Mouse (Mus musculus) hindbrain, embryonic 12.5 days (tissue): ENCODE measurements around the gene Rgs6. TPM values are rescaled to one million over a fixed set of nuclear protein-coding genes. Genes with fewer than 3 reads are reported as not detected.

Experiments
- ATAC-seq: fragments of 200-750 bp; cut with Nextera tagmentation; 2 replicates; pipeline ENCODE4 v1.8.0; 2017; ENCODE audit warnings: moderate TSS enrichment; ENCODE audit not compliant: low FRiP score
- H3K27ac ChIP-seq: fragments of 300-500 bp; sonication (generic); 2 replicates; pipeline ENCODE4 v1.5.1; 2016; ENCODE audit warnings: mild to moderate bottlenecking
- H3K27me3 ChIP-seq: fragments of 300-500 bp; sonication (generic); 2 replicates; pipeline ENCODE4 v1.6.1; 2016; ENCODE audit warnings: mild to moderate bottlenecking
- H3K36me3 ChIP-seq: fragments of 300-500 bp; sonication (generic); 2 replicates; pipeline ENCODE4 v1.6.1; 2016; ENCODE audit warnings: mild to moderate bottlenecking
- H3K4me1 ChIP-seq: fragments of 300-500 bp; sonication (generic); 2 replicates; pipeline ENCODE4 v1.6.1; 2016
- H3K4me2 ChIP-seq: fragments of 300-500 bp; sonication (generic); replicated peaks from 2 replicates; pipeline ENCODE4 v1.6.1; 2016; ENCODE audit warnings: mild to moderate bottlenecking
- H3K4me3 ChIP-seq: fragments of 300-500 bp; sonication (generic); 2 replicates; pipeline ENCODE4 v1.5.1; 2016; ENCODE audit warnings: mild to moderate bottlenecking
- H3K9ac ChIP-seq: fragments of 300-500 bp; sonication (generic); 2 replicates; pipeline ENCODE4 v1.6.1; 2016; ENCODE audit warnings: mild to moderate bottlenecking, moderate library complexity
- H3K9me3 ChIP-seq: fragments of 300-500 bp; sonication (generic); replicated peaks from 2 replicates; pipeline ENCODE4 v1.6.1; 2016; ENCODE audit warnings: mild to moderate bottlenecking
- WGBS: fragments of 180-500 bp; shearing (Covaris S2); methylation state at CpG from one replicate; pipeline ENCODE4 v1.1.7; 2016; 5-methylcytosine and 5-hydroxymethylcytosine counted together
- polyA plus RNA-seq: library from polyadenylated mRNA; unstranded; fragments of >200 nt; fragmentation: Nextera tagmentation; extraction: Ambion mirVana; gene quantifications from 2 replicates; pipeline ENCODE4 v1.2.1, GENCODE M21; 2016

The Rgs6 gene
- polyA plus RNA-seq, 1 experiment from 2014 or later, result 2.4 TPM

DNA sequence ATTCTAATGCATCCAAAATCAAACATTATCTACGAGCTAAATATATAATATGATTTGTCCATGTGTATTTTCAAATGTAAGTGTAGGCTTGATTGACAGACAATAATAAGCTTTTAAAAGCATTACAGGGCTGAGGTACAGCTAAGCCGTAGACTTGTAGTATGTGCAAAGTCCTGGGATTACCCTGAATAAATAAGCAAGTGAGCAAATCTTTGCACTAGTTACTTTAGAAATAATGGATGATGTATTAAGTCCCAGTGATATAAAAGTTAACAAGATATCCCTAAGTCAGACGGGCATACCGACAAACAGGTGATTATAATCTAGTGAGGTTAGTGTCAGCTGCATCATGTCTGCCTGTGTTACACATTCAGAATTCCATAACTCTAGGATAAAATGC lies 326.0 kb downstream of the Rgs6 start:
- H3K36me3 ChIP-seq, result no peaks in the 10 kb centered on the region
- H3K27me3 ChIP-seq, result no peaks in the 10 kb centered on the region
- no peaks in the 10 kb centered on the region for H3K4me1 ChIP-seq
- 83% methylated on average over 4 of the region's 4 CpGs for WGBS
- no peaks in the 10 kb centered on the region for H3K9me3 ChIP-seq
- H3K27ac ChIP-seq, result no peak overlapping the region
- no peak overlapping the region for H3K9ac ChIP-seq
- no peak overlapping the region for H3K4me2 ChIP-seq
- no peak for ATAC-seq
- no peak overlapping the region for H3K4me3 ChIP-seq

DNA sequence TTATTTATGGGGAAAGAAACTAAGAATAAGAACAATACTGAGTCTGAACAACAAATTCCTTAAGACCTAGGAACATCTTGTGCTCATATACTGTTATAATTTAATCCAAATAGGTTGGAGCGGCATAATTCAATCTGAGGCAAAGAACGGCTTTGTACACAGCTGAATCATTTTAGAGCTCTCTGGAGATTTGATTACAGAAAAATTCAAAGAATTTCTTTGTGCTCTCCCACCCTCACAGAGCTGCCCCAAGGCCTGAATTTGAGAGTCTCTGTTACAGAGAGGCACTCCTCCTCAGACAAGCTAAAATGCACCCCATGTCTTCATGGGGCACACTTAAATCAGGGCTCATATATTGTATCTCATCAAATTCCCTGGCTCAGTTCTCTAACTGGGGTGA lies 332.1 kb downstream of the Rgs6 start:
- Histone ChIP-seq H3K4me2 (no peak overlapping the region), H3K27me3 (no peaks in the 10 kb centered on the region), H3K36me3 (no peaks in the 10 kb centered on the region), H3K4me3 (no peak overlapping the region), H3K4me1 (no peaks in the 10 kb centered on the region), H3K9me3 (no peaks in the 10 kb centered on the region), H3K27ac (no peak overlapping the region), H3K9ac (no peak overlapping the region)
- ATAC-seq, result no peak
- WGBS, result 53% methylated on average over 2 of the region's 2 CpGs

- Histone ChIP-seq H3K9me3 (no peaks in the 10 kb centered on the region), H3K4me3 (no peak overlapping the region), H3K4me2 (no peak overlapping the region), H3K27ac (no peak overlapping the region), H3K36me3 (no peaks in the 10 kb centered on the region), H3K4me1 (no peaks in the 10 kb centered on the region), H3K9ac (no peak overlapping the region), H3K27me3 (no peaks in the 10 kb centered on the region)
- WGBS, result 95% methylated on average over 20 of the region's 20 CpGs
- no peak for ATAC-seq
Observed at GRCm38 (mm10) chr12:82921287-82922015, 333.4 kb downstream of the Rgs6 start.

- WGBS, result 88% methylated on average over 4 of the region's 4 CpGs
- ATAC-seq, result no peak
- Histone ChIP-seq H3K36me3 (no peaks in the 10 kb centered on the region), H3K4me1 (no peaks in the 10 kb centered on the region), H3K9ac (no peak overlapping the region), H3K9me3 (no peaks in the 10 kb centered on the region), H3K27ac (no peak overlapping the region), H3K4me3 (no peak overlapping the region), H3K27me3 (no peaks in the 10 kb centered on the region), H3K4me2 (no peak overlapping the region)
Observed at GRCm38 (mm10) chr12:82922856-82923506, 334.9 kb downstream of the Rgs6 start.

DNA sequence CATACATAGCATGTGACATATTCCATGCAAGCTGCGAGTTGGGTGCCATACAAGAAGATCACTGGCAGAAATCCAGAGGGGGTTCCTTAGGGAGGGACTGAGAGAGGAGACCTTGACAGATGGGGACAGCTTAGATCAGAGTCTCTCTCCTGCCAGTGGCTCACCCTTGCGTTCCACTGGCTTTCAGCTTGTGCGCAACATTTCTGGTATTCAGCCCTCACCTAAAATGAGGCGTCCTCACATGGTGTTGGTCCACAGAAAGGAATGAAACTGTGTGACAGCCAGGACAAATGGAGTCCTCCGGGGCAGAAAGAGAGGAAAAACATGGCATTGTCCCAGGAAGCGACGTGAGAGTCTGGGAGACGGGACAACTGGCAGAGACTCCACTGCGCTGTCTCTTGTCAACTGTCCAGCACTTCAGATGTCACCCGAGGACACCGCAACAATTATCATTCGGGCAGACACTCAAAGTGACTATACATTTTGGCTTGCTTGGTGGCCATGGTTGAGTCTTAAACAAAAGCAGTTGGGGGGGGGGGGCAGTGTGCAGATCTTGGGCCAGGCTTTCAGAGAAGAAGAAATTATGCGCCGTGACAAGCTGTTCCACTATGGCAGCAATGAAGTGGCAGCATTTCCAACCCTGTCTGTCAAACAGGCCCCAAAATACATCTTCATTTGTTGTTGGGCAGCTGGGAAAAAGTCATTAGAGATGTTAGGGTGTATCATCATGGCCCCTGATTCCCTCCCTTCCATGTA lies 344.8 kb downstream of the Rgs6 start:
- Histone ChIP-seq H3K4me3 (no peak overlapping the region), H3K27ac (no peak overlapping the region), H3K9ac (no peak overlapping the region), H3K4me2 (no peak overlapping the region), H3K27me3 (no peaks in the 10 kb centered on the region), H3K9me3 (no peaks in the 10 kb centered on the region), H3K4me1 (no peaks in the 10 kb centered on the region), H3K36me3 (no peaks in the 10 kb centered on the region)
- ATAC-seq, result no peak
- 77% methylated on average over 14 of the region's 14 CpGs for WGBS

- ATAC-seq, result no peak
- no peak overlapping the region for H3K4me3 ChIP-seq
- no peak overlapping the region for H3K4me2 ChIP-seq
- H3K36me3 ChIP-seq, result no peaks in the 10 kb centered on the region
- no peaks in the 10 kb centered on the region for H3K4me1 ChIP-seq
- no peaks in the 10 kb centered on the region for H3K27me3 ChIP-seq
- H3K27ac ChIP-seq, result no peak overlapping the region
- no peaks in the 10 kb centered on the region for H3K9me3 ChIP-seq
- 86% methylated on average over 6 of the region's 6 CpGs for WGBS
- no peak overlapping the region for H3K9ac ChIP-seq
Observed at GRCm38 (mm10) chr12:82935121-82935762, 347.1 kb downstream of the Rgs6 start.

DNA sequence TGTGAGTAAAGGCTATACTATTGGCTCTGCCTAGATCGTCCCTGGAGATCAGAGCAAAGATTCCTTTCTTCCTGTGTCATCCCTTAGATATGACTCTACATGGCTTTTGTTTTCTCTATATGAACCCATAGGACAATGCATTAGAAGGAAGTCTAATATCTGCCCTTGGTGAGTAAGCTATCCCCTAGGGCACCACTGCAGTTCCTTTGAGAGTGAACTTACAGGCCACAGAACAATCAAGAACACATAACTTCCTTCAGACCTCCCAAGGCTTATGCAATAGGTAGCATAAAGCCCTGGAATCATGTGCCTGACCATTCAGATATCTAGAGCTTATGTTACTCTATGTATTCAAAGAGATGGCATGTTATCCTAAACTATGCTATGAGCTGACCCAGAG lies 347.7 kb downstream of the Rgs6 start:
- Histone ChIP-seq H3K27me3 (no peaks in the 10 kb centered on the region), H3K4me3 (no peak overlapping the region), H3K9me3 (no peaks in the 10 kb centered on the region), H3K36me3 (no peaks in the 10 kb centered on the region), H3K9ac (no peak overlapping the region), H3K4me1 (no peaks in the 10 kb centered on the region), H3K4me2 (no peak overlapping the region), H3K27ac (no peak overlapping the region)
- no peak for ATAC-seq
- 93% methylated on average over 1 of the region's 1 CpGs for WGBS

GRCm38 (mm10) chr12:82940461-82940860 lies 352.4 kb downstream of the Rgs6 start:
- Histone ChIP-seq H3K36me3 (no peaks in the 10 kb centered on the region), H3K9ac (no peak overlapping the region), H3K27me3 (no peaks in the 10 kb centered on the region), H3K27ac (no peak overlapping the region), H3K4me3 (no peak overlapping the region), H3K4me2 (no peak overlapping the region), H3K9me3 (no peaks in the 10 kb centered on the region), H3K4me1 (no peaks in the 10 kb centered on the region)
- 74% methylated on average over 4 of the region's 4 CpGs for WGBS
- ATAC-seq, result no peak

DNA sequence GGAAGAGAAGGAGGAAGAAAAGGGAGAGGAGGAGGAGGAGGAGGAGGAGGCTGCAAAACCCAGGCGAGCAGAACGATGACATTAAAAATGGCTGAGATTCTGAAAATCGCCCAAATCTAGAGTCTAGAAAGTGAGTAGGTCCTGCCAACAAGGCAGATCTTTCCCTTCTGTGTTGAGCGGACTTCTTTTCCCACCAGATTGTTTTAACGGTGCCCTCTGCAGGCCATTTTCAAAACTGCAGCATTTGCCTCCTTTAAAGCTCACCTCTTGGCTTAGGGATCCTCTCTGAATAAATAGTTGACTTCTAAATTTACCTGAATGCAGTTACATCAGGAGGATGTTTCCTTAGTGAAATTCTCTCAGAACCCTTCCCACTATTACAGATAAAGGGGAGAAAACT lies 358.4 kb downstream of the Rgs6 start:
- Histone ChIP-seq H3K27ac (no peak overlapping the region), H3K9me3 (no peaks in the 10 kb centered on the region), H3K4me2 (no peak overlapping the region), H3K36me3 (no peaks in the 10 kb centered on the region), H3K27me3 (no peaks in the 10 kb centered on the region), H3K4me3 (no peak overlapping the region), H3K9ac (no peak overlapping the region), H3K4me1 (no peaks in the 10 kb centered on the region)
- ATAC-seq, result no peak
- WGBS, result 27% methylated on average over 5 of the region's 5 CpGs

DNA sequence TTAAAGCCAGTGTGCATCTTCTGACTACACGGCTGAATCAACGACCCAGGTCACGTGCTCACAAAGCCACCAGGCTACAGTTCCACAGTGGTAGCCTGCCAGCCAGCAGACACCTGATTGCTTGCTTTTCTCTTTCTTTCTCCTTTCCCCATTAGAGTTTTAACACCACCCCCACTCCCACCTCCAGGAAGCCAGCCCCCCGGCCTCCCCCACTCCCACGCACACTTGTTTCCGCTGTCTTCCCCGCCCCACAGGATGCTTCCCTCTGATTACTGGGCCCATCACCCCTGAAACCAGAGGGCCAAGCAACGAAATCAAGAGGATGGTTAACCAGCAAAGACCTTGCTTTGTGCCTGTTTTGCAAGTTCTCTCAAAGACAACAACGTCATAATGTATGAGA lies 373.0 kb downstream of the Rgs6 start:
- H3K4me2 ChIP-seq, result no peak overlapping the region
- 0 out of 2 replicates have a peak, but pooled peaks cover 4% of the 10 kb centered on the region for H3K4me1 ChIP-seq
- ATAC-seq, result no peak
- H3K27me3 ChIP-seq, result no peaks in the 10 kb centered on the region
- H3K9ac ChIP-seq, result no peak overlapping the region
- no peak overlapping the region for H3K27ac ChIP-seq
- no peak overlapping the region for H3K4me3 ChIP-seq
- H3K36me3 ChIP-seq, result no peaks in the 10 kb centered on the region
- 75% methylated on average over 9 of the region's 9 CpGs for WGBS
- H3K9me3 ChIP-seq, result no peaks in the 10 kb centered on the region

DNA sequence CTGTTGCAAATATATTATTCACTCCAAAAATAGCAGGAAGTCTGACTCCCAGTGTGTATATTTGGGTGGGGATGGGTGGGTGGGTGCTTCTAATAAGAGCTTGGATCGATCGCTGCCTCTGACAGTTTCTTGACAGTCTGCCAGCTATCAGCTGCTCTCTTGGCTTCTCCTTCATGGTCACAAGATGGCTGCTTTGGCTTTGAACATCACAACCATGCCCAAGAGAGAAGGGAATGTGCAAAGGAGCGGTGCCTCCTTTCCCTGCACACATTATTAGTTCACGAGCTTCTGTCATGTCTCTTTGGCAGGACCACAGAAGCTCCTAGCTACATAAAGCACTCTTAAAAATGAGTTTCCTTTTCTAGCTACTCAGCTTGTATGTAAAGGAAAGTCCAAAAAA lies 373.8 kb downstream of the Rgs6 start:
- H3K36me3 ChIP-seq, result no peaks in the 10 kb centered on the region
- no peak overlapping the region for H3K27ac ChIP-seq
- no peak overlapping the region for H3K4me3 ChIP-seq
- 88% methylated on average over 4 of the region's 4 CpGs for WGBS
- H3K9me3 ChIP-seq, result no peaks in the 10 kb centered on the region
- H3K27me3 ChIP-seq, result no peaks in the 10 kb centered on the region
- no peak for ATAC-seq
- H3K4me2 ChIP-seq, result no peak overlapping the region
- H3K9ac ChIP-seq, result no peak overlapping the region
- H3K4me1 ChIP-seq, result 0 out of 2 replicates have a peak, but pooled peaks cover 4% of the 10 kb centered on the region

GRCm38 (mm10) chr12:82970521-82971105 lies 382.5 kb downstream of the Rgs6 start:
- Histone ChIP-seq H3K27me3 (no peaks in the 10 kb centered on the region), H3K4me2 (no peak overlapping the region), H3K4me3 (no peak overlapping the region), H3K27ac (no peak overlapping the region), H3K9me3 (no peaks in the 10 kb centered on the region), H3K9ac (no peak overlapping the region), H3K4me1 (no peaks in the 10 kb centered on the region), H3K36me3 (no peaks in the 10 kb centered on the region)
- WGBS, result 61% methylated on average over 4 of the region's 4 CpGs
- ATAC-seq, result no peak
